Mouse (Mus musculus): ENCODE measurements at regions not wholly inside any gene's neighbourhood (a gene's known extent, or its start where the extent isn't known, plus 50 kb on each side); places are given as distances from the start of the nearest gene placed in this dataset.

GRCm38 (mm10) chr4:142875105-142875504, 337.7 kb downstream of the Prdm2 start:
- H3K4me2 ChIP-seq (ENCODE audit: low read depth, low read length), result no peak overlapping the region
- no peak overlapping the region for H3K27ac ChIP-seq
- no peak overlapping the region for H3K4me3 ChIP-seq (ENCODE audit: low read length)
- H3K9ac ChIP-seq (replicated peaks; ENCODE audit: low read length), result no peak overlapping the region
- no peak for DNase-seq (ENCODE audit: low spot score)
- H3K36me3 ChIP-seq (ENCODE audit: insufficient read depth, low read length), result no peaks in the 10 kb centered on the region
- TF ChIP-seq CTCF (IDR thresholded peaks at IDR 0.05; ENCODE audit: low read depth), result no peak
- H3K9me3 ChIP-seq (ENCODE audit: low read length), result no peaks in the 10 kb centered on the region
- ATAC-seq, result no peak; the same call in 1 of the 2 replicates
- WGBS, result 53% methylated on average over 5 of the region's 5 CpGs
- no peaks in the 10 kb centered on the region for H3K4me1 ChIP-seq (ENCODE audit: insufficient read depth, low read length)
- no peaks in the 10 kb centered on the region for H3K27me3 ChIP-seq (ENCODE audit: insufficient read depth, low read length)

- H3K9ac ChIP-seq (replicated peaks; ENCODE audit: low read length), result no peak overlapping the region
- H3K36me3 ChIP-seq (ENCODE audit: insufficient read depth, low read length), result no peaks in the 10 kb centered on the region
- DNase-seq (ENCODE audit: low spot score) (no peak), ATAC-seq (no peak)
- no peak overlapping the region for H3K4me3 ChIP-seq (ENCODE audit: low read length)
- no peaks in the 10 kb centered on the region for H3K27me3 ChIP-seq (ENCODE audit: insufficient read depth, low read length)
- no peak overlapping the region for H3K4me2 ChIP-seq (ENCODE audit: low read depth, low read length)
- no peaks in the 10 kb centered on the region for H3K9me3 ChIP-seq (ENCODE audit: low read length)
- 85% methylated on average over 7 of the region's 7 CpGs for WGBS
- no peaks in the 10 kb centered on the region for H3K4me1 ChIP-seq (ENCODE audit: insufficient read depth, low read length)
- no peak overlapping the region for H3K27ac ChIP-seq
- no peak for TF ChIP-seq CTCF (IDR thresholded peaks at IDR 0.05; ENCODE audit: low read depth)
These were observed 346.5 kb downstream of the Prdm2 start for GRCm38 (mm10) chr4:142866341-142866740.

DNA sequence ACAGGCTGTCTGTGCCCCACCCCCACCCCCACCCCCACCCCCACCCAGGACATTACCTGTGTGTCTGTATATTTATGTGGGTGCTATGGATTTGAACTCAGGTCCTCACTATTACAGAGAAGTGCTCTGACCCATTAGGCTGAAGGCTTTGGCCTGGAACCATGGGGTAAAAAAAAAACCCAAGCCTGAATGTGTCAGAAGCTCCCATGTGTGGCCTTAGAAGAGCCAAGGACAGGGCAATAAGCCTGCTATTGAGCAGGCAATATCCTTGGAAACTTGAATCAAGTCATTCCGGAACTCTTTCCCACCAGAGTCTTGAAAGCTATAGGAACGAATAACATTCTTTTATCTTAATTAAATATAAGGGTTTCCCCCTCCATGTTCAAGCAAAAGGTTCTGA, 347.2 kb downstream of the Prdm2 start:
- no peaks in the 10 kb centered on the region for H3K27me3 ChIP-seq (ENCODE audit: insufficient read depth, low read length)
- WGBS, result 80% methylated on average over 2 of the region's 2 CpGs
- DNase-seq (ENCODE audit: low spot score), result no peak

DNA sequence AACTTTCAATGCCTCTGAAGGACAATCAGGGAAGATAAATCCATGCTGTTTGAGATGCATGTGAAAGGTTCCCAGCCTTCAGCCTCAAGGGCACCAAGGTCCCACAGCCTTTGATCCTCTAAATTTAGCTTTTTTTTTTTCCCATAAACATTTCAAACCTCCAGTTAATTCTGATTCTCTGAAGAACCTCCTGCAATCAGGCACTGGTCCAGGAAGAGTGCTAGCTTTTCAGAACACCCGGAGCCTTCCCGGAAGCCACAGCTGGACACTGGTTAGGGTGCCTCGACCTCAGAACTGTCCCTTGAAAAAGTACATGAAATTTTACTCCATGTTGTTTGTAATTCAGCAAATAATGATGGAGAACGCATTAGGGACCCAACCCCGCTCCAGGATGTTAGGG, 348.9 kb downstream of the Prdm2 start:
- TF ChIP-seq CTCF (IDR thresholded peaks at IDR 0.05; ENCODE audit: low read depth), result no peak
- Histone ChIP-seq H3K9ac (replicated peaks; ENCODE audit: low read length) (no peak overlapping the region), H3K4me3 (ENCODE audit: low read length) (no peak overlapping the region), H3K27ac (no peak overlapping the region), H3K27me3 (ENCODE audit: insufficient read depth, low read length) (no peaks in the 10 kb centered on the region), H3K36me3 (ENCODE audit: insufficient read depth, low read length) (no peaks in the 10 kb centered on the region), H3K4me2 (ENCODE audit: low read depth, low read length) (no peak overlapping the region), H3K9me3 (ENCODE audit: low read length) (no peaks in the 10 kb centered on the region), H3K4me1 (ENCODE audit: insufficient read depth, low read length) (no peaks in the 10 kb centered on the region)
- 75% methylated on average over 5 of the region's 5 CpGs for WGBS
- DNase-seq (ENCODE audit: low spot score) (no peak), ATAC-seq (no peak)

More for the DNA sequence above, 347.2 kb downstream of the Prdm2 start:
- Histone ChIP-seq H3K36me3 (ENCODE audit: insufficient read depth, low read length) (no peaks in the 10 kb centered on the region), H3K4me1 (ENCODE audit: insufficient read depth, low read length) (no peaks in the 10 kb centered on the region), H3K4me3 (ENCODE audit: low read length) (no peak overlapping the region), H3K9me3 (ENCODE audit: low read length) (no peaks in the 10 kb centered on the region), H3K27ac (no peak overlapping the region), H3K9ac (replicated peaks; ENCODE audit: low read length) (no peak overlapping the region), H3K4me2 (ENCODE audit: low read depth, low read length) (no peak overlapping the region)
- no peak for ATAC-seq
- TF ChIP-seq CTCF (IDR thresholded peaks at IDR 0.05; ENCODE audit: low read depth), result no peak

DNA sequence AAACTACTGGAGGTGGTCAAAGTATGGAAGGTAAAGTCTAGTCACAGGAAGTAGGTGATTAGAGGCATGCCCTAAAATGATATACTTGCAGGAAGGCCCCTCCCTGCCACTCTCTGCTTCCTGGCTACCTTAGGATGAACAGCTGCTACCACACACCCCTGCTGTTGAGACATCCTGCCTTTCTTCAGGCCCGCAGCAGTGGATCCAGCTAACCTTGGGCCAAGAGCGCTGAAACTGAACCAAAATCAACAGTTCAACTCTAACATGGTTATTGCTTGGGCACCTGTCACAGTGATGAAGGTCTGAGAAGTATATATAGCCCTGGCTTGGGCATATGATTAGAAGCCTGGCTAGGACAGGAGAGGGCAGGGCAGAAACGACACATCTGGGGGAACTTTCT, 352.4 kb downstream of the Prdm2 start:
- Histone ChIP-seq H3K4me1 (ENCODE audit: insufficient read depth, low read length) (peaks cover 15% of the 10 kb centered on the region; the same call in 1 of the 2 replicates), H3K9me3 (ENCODE audit: low read length) (no peaks in the 10 kb centered on the region), H3K36me3 (ENCODE audit: insufficient read depth, low read length) (no peaks in the 10 kb centered on the region), H3K27ac (no peak overlapping the region), H3K4me2 (ENCODE audit: low read depth, low read length) (no peak overlapping the region), H3K4me3 (ENCODE audit: low read length) (no peak overlapping the region), H3K9ac (replicated peaks; ENCODE audit: low read length) (no peak overlapping the region), H3K27me3 (ENCODE audit: insufficient read depth, low read length) (no peaks in the 10 kb centered on the region)
- 84% methylated on average over 3 of the region's 3 CpGs for WGBS
- TF ChIP-seq CTCF (IDR thresholded peaks at IDR 0.05; ENCODE audit: low read depth), result no peak
- DNase-seq (ENCODE audit: low spot score) (no peak), ATAC-seq (no peak)

- Histone ChIP-seq H3K4me2 (ENCODE audit: low read depth, low read length) (no peak overlapping the region), H3K27me3 (ENCODE audit: insufficient read depth, low read length) (no peaks in the 10 kb centered on the region), H3K4me1 (ENCODE audit: insufficient read depth, low read length) (peaks cover 16% of the 10 kb centered on the region; the same call in 1 of the 2 replicates), H3K36me3 (ENCODE audit: insufficient read depth, low read length) (no peaks in the 10 kb centered on the region), H3K4me3 (ENCODE audit: low read length) (no peak overlapping the region), H3K9me3 (ENCODE audit: low read length) (no peaks in the 10 kb centered on the region), H3K9ac (replicated peaks; ENCODE audit: low read length) (no peak overlapping the region), H3K27ac (peak overlapping the region; percentile 3; the same call in 1 of the 2 replicates)
- DNase-seq (ENCODE audit: low spot score) (peak; percentile 87), ATAC-seq (peak; percentile 73)
- no peak for TF ChIP-seq CTCF (IDR thresholded peaks at IDR 0.05; ENCODE audit: low read depth)
- WGBS, result 22% methylated on average over 6 of the region's 6 CpGs
These were observed 356.2 kb downstream of the Prdm2 start for GRCm38 (mm10) chr4:142856626-142857025.

- H3K4me1 ChIP-seq (ENCODE audit: insufficient read depth, low read length), result peaks cover 16% of the 10 kb centered on the region; the same call in 1 of the 2 replicates
- TF ChIP-seq CTCF (IDR thresholded peaks at IDR 0.05; ENCODE audit: low read depth), result no peak
- no peaks in the 10 kb centered on the region for H3K9me3 ChIP-seq (ENCODE audit: low read length)
- no peak overlapping the region for H3K27ac ChIP-seq
- DNase-seq (ENCODE audit: low spot score) (no peak), ATAC-seq (no peak)
- no peaks in the 10 kb centered on the region for H3K36me3 ChIP-seq (ENCODE audit: insufficient read depth, low read length)
- WGBS, result 87% methylated on average over 6 of the region's 6 CpGs
- no peaks in the 10 kb centered on the region for H3K27me3 ChIP-seq (ENCODE audit: insufficient read depth, low read length)
- H3K4me2 ChIP-seq (ENCODE audit: low read depth, low read length), result no peak overlapping the region
- H3K4me3 ChIP-seq (ENCODE audit: low read length), result no peak overlapping the region
- H3K9ac ChIP-seq (replicated peaks; ENCODE audit: low read length), result no peak overlapping the region
These were observed 357.2 kb downstream of the Prdm2 start for GRCm38 (mm10) chr4:142855635-142856034.

Data from hindbrain, postnatal 0 days (tissue).